Mouse (Mus musculus) Patski (cell line): ENCODE results near the gene Mrpl50. TPM values are rescaled to one million over a fixed set of nuclear protein-coding genes. Genes with fewer than 3 reads are reported as not detected.

Experiments used
- ATAC-seq: fragments of 100-300 bp; one replicate; pipeline ENCODE4 v1.8.0; 2021
- CTCF ChIA-PET: fragments of 350-600 bp; sonication (Branson Sonifier 250); formaldehyde crosslinking; loops from one replicate; lab custom pipeline; 2022; ENCODE audit warnings: inconsistent platforms; lab: Charles Lee
- POLR2A ChIA-PET: fragments of 350-600 bp; sonication (Branson Sonifier 250); formaldehyde crosslinking; loops from one replicate; lab custom pipeline; 2022; ENCODE audit warnings: antibody characterized with exemption, inconsistent platforms; lab: Charles Lee
- DNase-seq: peaks from one replicate; pipeline ENCODE4 v3.0.0-alpha.2; 2011; ENCODE audit warnings: low read depth, low spot score
- H3K27me3 ChIP-seq: fragments of 371-371 bp; one replicate; pipeline ENCODE4 v1.5.1; 2021
- CTCF ChIP-seq: fragments of 100-300 bp; IDR thresholded peaks from one replicate; pipeline ENCODE4 v1.5.1; 2021
- in situ Hi-C: fragments of 300-500 bp; cut with MboI; formaldehyde crosslinking; loops from 3 replicates; pipeline ENCODE4 v1.11.1; 2018; ENCODE audit warnings: low pct_unique_long_range_greater_than_20kb, mixed read lengths
- polyA plus RNA-seq: library from polyadenylated mRNA; unstranded; gene quantifications from one replicate; pipeline ENCODE4 v1.2.3, GENCODE M21; 2021

Gene Mrpl50
- polyA plus RNA-seq, 1 experiment from 2014 or later = 24.8 TPM

- TF ChIP-seq CTCF = no peak
- peaks cover 7% of the 10 kb centered on the region for H3K27me3 ChIP-seq
- DNase-seq (no peak), ATAC-seq (no peak)
- CTCF ChIA-PET = no interaction called here
- in situ Hi-C loops = no loop called here
- POLR2A ChIA-PET = no interaction called here
Measured at GRCm38 (mm10) chr4:49473435-49474100, 47.3 kb downstream of the Mrpl50 start, which contains the start of gene Acnat1. Gene Acnat1, minus strand, starts transcription at chr4:49473912.

- ChIA-PET POLR2A (no interaction called here), CTCF (interaction anchor here (0.7 to 1.8 kb wide), 3 partner anchors 11 to 16 kb away, joined by 3 to 6 read pairs (median 4); no protein-coding TSS in a partner anchor)
- ATAC-seq (no peak), DNase-seq (no peak)
- in situ Hi-C loops = no loop called here
- no peak for TF ChIP-seq CTCF
- H3K27me3 ChIP-seq = peaks cover 7% of the 10 kb centered on the region
Measured at GRCm38 (mm10) chr4:49469435-49470151, 51.3 kb downstream of the Mrpl50 start.

- TF ChIP-seq CTCF = peak; percentile 45
- ChIA-PET POLR2A (no interaction called here), CTCF (interaction anchor here (0.6 to 1.8 kb wide), 3 partner anchors 8 to 160 kb away, joined by 3 to 7 read pairs (median 5); no protein-coding TSS in a partner anchor)
- ATAC-seq (peak; percentile 26), DNase-seq (no peak)
- peaks cover 7% of the 10 kb centered on the region for H3K27me3 ChIP-seq
- in situ Hi-C loops = no loop called here
Measured at GRCm38 (mm10) chr4:49467360-49467759, 53.5 kb downstream of the Mrpl50 start.

Other genes with a start within 250 kb of the Mrpl50 start
- gene Acnat2, start 112.9 kb downstream of the Mrpl50 start, polyA plus RNA-seq = not detected
- not detected for gene Acnat1, start 47.2 kb downstream of the Mrpl50 start, polyA plus RNA-seq
- not detected for gene Baat, start 14.5 kb downstream of the Mrpl50 start, polyA plus RNA-seq
- gene Zfp189, start 83 bp upstream of the Mrpl50 start, polyA plus RNA-seq = 9.5 TPM
- not detected for gene Aldob, start 28.5 kb upstream of the Mrpl50 start, polyA plus RNA-seq
- not detected for gene Tmem246, start 76.8 kb upstream of the Mrpl50 start, polyA plus RNA-seq
- gene Rnf20, start 110.9 kb upstream of the Mrpl50 start, polyA plus RNA-seq = 30.5 TPM
- gene Ppp3r2, start 160.9 kb upstream of the Mrpl50 start, polyA plus RNA-seq = not detected